Mouse (Mus musculus) left cerebral cortex, adult 9 months (tissue): ENCODE data around the gene Ppp2r5d.

Source experiments
- DNase-seq, 2 experiments: peaks; one replicate each; pipeline ENCODE4 v3.0.0; 2022; ENCODE audit warnings: low spot score in 2 of 2

The Ppp2r5d gene

GRCm38 (mm10) chr17:46704887-46705835 is at the start of gene Ppp2r5d:
Ppp2r5d (minus strand) TSS chr17:46705111.
- peak; percentile 94 to 98 for DNase-seq

GRCm38 (mm10) chr17:46751794-46752556 is 47.1 kb upstream of the Ppp2r5d start, which contains the start of gene Cnpy3:
Cnpy3 (minus strand) TSS chr17:46752214.
- DNase-seq = peak; percentile 95 to 98

GRCm38 (mm10) chr17:46751056-46751793 is 46.3 kb upstream of the Ppp2r5d start:
- DNase-seq = peak; percentile 46 to 74

GRCm38 (mm10) chr17:46750580-46750979 is 45.7 kb upstream of the Ppp2r5d start:
- DNase-seq = no peak

- DNase-seq = no peak
Measured at GRCm38 (mm10) chr17:46749282-46749681, 44.4 kb upstream of the Ppp2r5d start.

- DNase-seq = no peak
Measured at GRCm38 (mm10) chr17:46747806-46748205, 42.9 kb upstream of the Ppp2r5d start.

GRCm38 (mm10) chr17:46747234-46747633 is 42.3 kb upstream of the Ppp2r5d start:
- DNase-seq = no peak

- no peak for DNase-seq
Measured at GRCm38 (mm10) chr17:46745506-46745905, 40.6 kb upstream of the Ppp2r5d start.

GRCm38 (mm10) chr17:46742986-46743385 is 38.1 kb upstream of the Ppp2r5d start:
- DNase-seq = no peak

- DNase-seq = no peak
Measured at GRCm38 (mm10) chr17:46741305-46741704, 36.4 kb upstream of the Ppp2r5d start.

- DNase-seq = no peak
Measured at GRCm38 (mm10) chr17:46736160-46736559, 31.2 kb upstream of the Ppp2r5d start.

- no peak for DNase-seq
Measured at GRCm38 (mm10) chr17:46735287-46735686, 30.4 kb upstream of the Ppp2r5d start.

- no peak for DNase-seq
Measured at GRCm38 (mm10) chr17:46734055-46734454, 29.1 kb upstream of the Ppp2r5d start.

GRCm38 (mm10) chr17:46728904-46729318 is 24.0 kb upstream of the Ppp2r5d start, which contains the start of gene Gnmt:
Gnmt (minus strand) TSS chr17:46729168.
- no peak for DNase-seq

GRCm38 (mm10) chr17:46728496-46728895 is 23.6 kb upstream of the Ppp2r5d start:
- DNase-seq = no peak

- DNase-seq = no peak
Measured at GRCm38 (mm10) chr17:46728021-46728420, 23.1 kb upstream of the Ppp2r5d start.

GRCm38 (mm10) chr17:46727271-46727670 is 22.4 kb upstream of the Ppp2r5d start:
- DNase-seq = no peak

GRCm38 (mm10) chr17:46725731-46726645 is 21.1 kb upstream of the Ppp2r5d start:
- DNase-seq = no peak

GRCm38 (mm10) chr17:46725273-46725672 is 20.4 kb upstream of the Ppp2r5d start:
- no peak for DNase-seq

- DNase-seq = no peak
Measured at GRCm38 (mm10) chr17:46724477-46725084, 19.7 kb upstream of the Ppp2r5d start.
